Mouse (Mus musculus): Measurements from ENCODE around the gene Krtap9-1. TPM values are rescaled to one million over a fixed set of nuclear protein-coding genes. Genes with fewer than 3 reads are reported as not detected.

The Krtap9-1 gene
- polyA plus RNA-seq, 1 experiment = not detected

GRCm38 (mm10) chr11:99907620-99908019 is 34.4 kb downstream of the Krtap9-1 start, which contains the start of gene Krtap31-1:
Gene Krtap31-1 (plus strand): TSS chr11:99907920.
- WGBS = 91% methylated on average over 2 of the region's 2 CpGs
- no peak for TF ChIP-seq CTCF (IDR thresholded peaks at IDR 0.05; ENCODE audit: insufficient read depth, low read depth, low read length)
- no peak for TF ChIP-seq POLR2A (IDR thresholded peaks at IDR 0.05; ENCODE audit: insufficient read depth, low read depth, low read length)
- Histone ChIP-seq H3K4me1 (ENCODE audit: control insufficient read depth, insufficient read depth, low read length) (no peaks in the 10 kb centered on the region), H3K4me3 (ENCODE audit: insufficient read depth, low read depth, low read length) (no peak within 1 kb of the TSS), H3K27ac (ENCODE audit: insufficient read depth, low read depth, low read length) (no peak within 1 kb of the TSS)

GRCm38 (mm10) chr11:99914451-99914850 is 41.3 kb downstream of the Krtap9-1 start, which contains the start of gene Gm11565:
Gene Gm11565 (plus strand): TSS chr11:99914751.
- no peak for TF ChIP-seq POLR2A (IDR thresholded peaks at IDR 0.05; ENCODE audit: insufficient read depth, low read depth, low read length)
- Histone ChIP-seq H3K27ac (ENCODE audit: insufficient read depth, low read depth, low read length) (no peak within 1 kb of the TSS), H3K4me1 (ENCODE audit: control insufficient read depth, insufficient read depth, low read length) (no peaks in the 10 kb centered on the region), H3K4me3 (ENCODE audit: insufficient read depth, low read depth, low read length) (no peak within 1 kb of the TSS)
- 92% methylated on average over 3 of the region's 3 CpGs for WGBS

Other genes starting within 250 kb of the Krtap9-1 start
- not detected in 2 replicates for gene Krtap4-1, start 245.2 kb upstream of the Krtap9-1 start, polyA plus RNA-seq (2012; ENCODE audit: insufficient read depth, insufficient read length, low replicate concordance, missing spikeins)
- gene Krtap4-2, start 238.3 kb upstream of the Krtap9-1 start, polyA plus RNA-seq (2012; ENCODE audit: insufficient read depth, insufficient read length, low replicate concordance, missing spikeins) = not detected in 2 replicates
- gene Krtap4-7, start 229.3 kb upstream of the Krtap9-1 start, polyA plus RNA-seq (2012; ENCODE audit: insufficient read depth, insufficient read length, low replicate concordance, missing spikeins) = not detected in 2 replicates
- gene Gm11555, start 223.2 kb upstream of the Krtap9-1 start, polyA plus RNA-seq (2012; ENCODE audit: insufficient read depth, insufficient read length, low replicate concordance, missing spikeins) = not detected in 2 replicates
- gene Gm11563, start 214.4 kb upstream of the Krtap9-1 start, polyA plus RNA-seq (2012; ENCODE audit: insufficient read depth, insufficient read length, low replicate concordance, missing spikeins) = not detected in 2 replicates
- gene Krtap4-6, start 207.4 kb upstream of the Krtap9-1 start, polyA plus RNA-seq (2012; ENCODE audit: insufficient read depth, insufficient read length, low replicate concordance, missing spikeins) = not detected in 2 replicates
- gene Gm14190, start 182.6 kb upstream of the Krtap9-1 start, polyA plus RNA-seq (2012; ENCODE audit: insufficient read depth, insufficient read length, low replicate concordance, missing spikeins) = not detected in 2 replicates
- not detected in 2 replicates for gene Gm14180, start 139.1 kb upstream of the Krtap9-1 start, polyA plus RNA-seq (2012; ENCODE audit: insufficient read depth, insufficient read length, low replicate concordance, missing spikeins)
- gene Gm11595, start 100.5 kb upstream of the Krtap9-1 start, polyA plus RNA-seq (2012; ENCODE audit: insufficient read depth, insufficient read length, low replicate concordance, missing spikeins) = not detected in 2 replicates
- not detected in 2 replicates for gene Krtap4-8, start 92.7 kb upstream of the Krtap9-1 start, polyA plus RNA-seq (2012; ENCODE audit: insufficient read depth, insufficient read length, low replicate concordance, missing spikeins)
- gene Krtap4-9, start 88.2 kb upstream of the Krtap9-1 start, polyA plus RNA-seq (2012; ENCODE audit: insufficient read depth, insufficient read length, low replicate concordance, missing spikeins) = not detected in 2 replicates
- gene Gm11596, start 79.9 kb upstream of the Krtap9-1 start, polyA plus RNA-seq (2012; ENCODE audit: insufficient read depth, insufficient read length, low replicate concordance, missing spikeins) = not detected in 2 replicates
- gene Gm11569, start 74.5 kb upstream of the Krtap9-1 start, polyA plus RNA-seq (2012; ENCODE audit: insufficient read depth, insufficient read length, low replicate concordance, missing spikeins) = not detected in 2 replicates
- not detected in 2 replicates for gene Gm11554, start 68.9 kb upstream of the Krtap9-1 start, polyA plus RNA-seq (2012; ENCODE audit: insufficient read depth, insufficient read length, low replicate concordance, missing spikeins)
- gene Krtap4-13, start 63.5 kb upstream of the Krtap9-1 start, polyA plus RNA-seq (2012; ENCODE audit: insufficient read depth, insufficient read length, low replicate concordance, missing spikeins) = not detected in 2 replicates
- gene Gm11564, start 57.7 kb upstream of the Krtap9-1 start, polyA plus RNA-seq (2012; ENCODE audit: insufficient read depth, insufficient read length, low replicate concordance, missing spikeins) = not detected in 2 replicates
- not detected in 2 replicates for gene 2300003K06Rik, start 35.3 kb upstream of the Krtap9-1 start, polyA plus RNA-seq (2012; ENCODE audit: insufficient read depth, insufficient read length, low replicate concordance, missing spikeins)
- not detected in 2 replicates for gene Krtap4-16, start 21.8 kb upstream of the Krtap9-1 start, polyA plus RNA-seq (2012; ENCODE audit: insufficient read depth, insufficient read length, low replicate concordance, missing spikeins)
- not detected in 2 replicates for gene Gm11568, start 15.5 kb upstream of the Krtap9-1 start, polyA plus RNA-seq (2012; ENCODE audit: insufficient read depth, insufficient read length, low replicate concordance, missing spikeins)
- gene Gm11559, start 8.9 kb upstream of the Krtap9-1 start, polyA plus RNA-seq (2012; ENCODE audit: insufficient read depth, insufficient read length, low replicate concordance, missing spikeins) = not detected in 2 replicates
- gene Gm11567, start 5.8 kb downstream of the Krtap9-1 start, polyA plus RNA-seq (2012; ENCODE audit: insufficient read depth, insufficient read length, low replicate concordance, missing spikeins) = not detected in 2 replicates
- not detected in 2 replicates for gene Krtap31-1, start 34.5 kb downstream of the Krtap9-1 start, polyA plus RNA-seq (2012; ENCODE audit: insufficient read depth, insufficient read length, low replicate concordance, missing spikeins)
- gene Gm11565, start 41.4 kb downstream of the Krtap9-1 start, polyA plus RNA-seq (2012; ENCODE audit: insufficient read depth, insufficient read length, low replicate concordance, missing spikeins) = not detected in 2 replicates
- not detected in 2 replicates for gene Krtap31-2, start 62.9 kb downstream of the Krtap9-1 start, polyA plus RNA-seq (2012; ENCODE audit: insufficient read depth, insufficient read length, low replicate concordance, missing spikeins)
- not detected in 2 replicates for gene Krtap9-5, start 75.1 kb downstream of the Krtap9-1 start, polyA plus RNA-seq (2012; ENCODE audit: insufficient read depth, insufficient read length, low replicate concordance, missing spikeins)
- not detected in 2 replicates for gene Krtap29-1, start 105.7 kb downstream of the Krtap9-1 start, polyA plus RNA-seq (2012; ENCODE audit: insufficient read depth, insufficient read length, low replicate concordance, missing spikeins)
- gene Krtap16-1, start 113.2 kb downstream of the Krtap9-1 start, polyA plus RNA-seq (2012; ENCODE audit: insufficient read depth, insufficient read length, low replicate concordance, missing spikeins) = not detected in 2 replicates
- gene Krtap17-1, start 120.6 kb downstream of the Krtap9-1 start, polyA plus RNA-seq (2012; ENCODE audit: insufficient read depth, insufficient read length, low replicate concordance, missing spikeins) = not detected in 2 replicates
- not detected in 2 replicates for gene Krt33a, start 142.8 kb downstream of the Krtap9-1 start, polyA plus RNA-seq (2012; ENCODE audit: insufficient read depth, insufficient read length, low replicate concordance, missing spikeins)
- not detected in 2 replicates for gene Krt33b, start 156.5 kb downstream of the Krtap9-1 start, polyA plus RNA-seq (2012; ENCODE audit: insufficient read depth, insufficient read length, low replicate concordance, missing spikeins)
- gene Krt34, start 168.2 kb downstream of the Krtap9-1 start, polyA plus RNA-seq (2012; ENCODE audit: insufficient read depth, insufficient read length, low replicate concordance, missing spikeins) = not detected in 2 replicates
- gene Krt31, start 177.2 kb downstream of the Krtap9-1 start, polyA plus RNA-seq (2012; ENCODE audit: insufficient read depth, insufficient read length, low replicate concordance, missing spikeins) = not detected in 2 replicates
- not detected in 2 replicates for gene Krt32, start 214.8 kb downstream of the Krtap9-1 start, polyA plus RNA-seq (2012; ENCODE audit: insufficient read depth, insufficient read length, low replicate concordance, missing spikeins)
- gene Krt35, start 222.9 kb downstream of the Krtap9-1 start, polyA plus RNA-seq (2012; ENCODE audit: insufficient read depth, insufficient read length, low replicate concordance, missing spikeins) = not detected in 2 replicates
- not detected in 2 replicates for gene Krt36, start 232.2 kb downstream of the Krtap9-1 start, polyA plus RNA-seq (2012; ENCODE audit: insufficient read depth, insufficient read length, low replicate concordance, missing spikeins)
- gene Krt13, start 248.2 kb downstream of the Krtap9-1 start, polyA plus RNA-seq (2012; ENCODE audit: insufficient read depth, insufficient read length, low replicate concordance, missing spikeins) = not detected in 2 replicates

Measured in olfactory bulb, adult 2 months (tissue).